Mouse (Mus musculus) liver, adult 2 months (tissue): ENCODE results near the gene Suox.

Experiments
- CTCF ChIP-seq: fragments of 200-500 bp; IDR thresholded peaks from 2 replicates; pipeline ENCODE4 v1.5.1; 2011; ENCODE audit warnings: low read depth, low read length, control low read depth
- POLR2A ChIP-seq: fragments of 200-500 bp; IDR thresholded peaks from 2 replicates; pipeline ENCODE4 v1.6.1; 2011; ENCODE audit warnings: low read length, control low read depth; ENCODE audit not compliant: insufficient read depth; ENCODE audit errors: extremely low read depth

- TF ChIP-seq CTCF = no peak
- no peak for TF ChIP-seq POLR2A
Observed at GRCm38 (mm10) chr10:128641871-128642270, 32.0 kb downstream of the Suox start.
